Mouse (Mus musculus): ENCODE data around the gene Mrps18a. TPM values are rescaled to one million over a fixed set of nuclear protein-coding genes. Genes with fewer than 3 reads are reported as not detected.

Mrps18a gene
- total and polyA plus RNA-seq, 2 experiments from 2014 or later = 67.1 to 169 TPM

GRCm38 (mm10) chr17:46080388-46080787 lies 30.4 kb upstream of the Mrps18a start:
- ATAC-seq (no peak), DNase-seq (ENCODE audit: low spot score) (no peak)
- Histone ChIP-seq H3K27ac (no peak overlapping the region), H3K4me3 (ENCODE audit: low read length) (no peak overlapping the region), H3K9me3 (ENCODE audit: low read length) (no peaks in the 10 kb centered on the region), H3K4me2 (ENCODE audit: low read depth, low read length) (no peak overlapping the region), H3K9ac (replicated peaks; ENCODE audit: low read length) (no peak overlapping the region), H3K36me3 (ENCODE audit: insufficient read depth, low read length) (no peaks in the 10 kb centered on the region), H3K4me1 (ENCODE audit: insufficient read depth, low read length) (no peaks in the 10 kb centered on the region; the same call in 1 of the 2 replicates), H3K27me3 (ENCODE audit: insufficient read depth, low read length) (no peaks in the 10 kb centered on the region)
- WGBS = 40% methylated on average over 7 of the region's 7 CpGs
- TF ChIP-seq CTCF (IDR thresholded peaks at IDR 0.05; ENCODE audit: low read depth) = no peak

GRCm38 (mm10) chr17:46081042-46081441 lies 29.7 kb upstream of the Mrps18a start:
- 54% methylated on average over 5 of the region's 5 CpGs for WGBS
- Histone ChIP-seq H3K9ac (replicated peaks; ENCODE audit: low read length) (no peak overlapping the region), H3K4me1 (ENCODE audit: insufficient read depth, low read length) (no peaks in the 10 kb centered on the region; the same call in 1 of the 2 replicates), H3K4me3 (ENCODE audit: low read length) (no peak overlapping the region), H3K27ac (no peak overlapping the region), H3K4me2 (ENCODE audit: low read depth, low read length) (no peak overlapping the region), H3K9me3 (ENCODE audit: low read length) (no peaks in the 10 kb centered on the region), H3K36me3 (ENCODE audit: insufficient read depth, low read length) (no peaks in the 10 kb centered on the region), H3K27me3 (ENCODE audit: insufficient read depth, low read length) (no peaks in the 10 kb centered on the region)
- no peak for TF ChIP-seq CTCF (IDR thresholded peaks at IDR 0.05; ENCODE audit: low read depth)
- ATAC-seq (no peak), DNase-seq (ENCODE audit: low spot score) (no peak)

- peaks cover 4% of the 10 kb centered on the region; the same call in 1 of the 2 replicates for H3K4me1 ChIP-seq (ENCODE audit: insufficient read depth, low read length)
- no peak overlapping the region for H3K4me2 ChIP-seq (ENCODE audit: low read depth, low read length)
- no peaks in the 10 kb centered on the region for H3K36me3 ChIP-seq (ENCODE audit: insufficient read depth, low read length)
- H3K4me3 ChIP-seq (ENCODE audit: low read length) = no peak overlapping the region
- DNase-seq (ENCODE audit: low spot score) (no peak), ATAC-seq (no peak)
- H3K9me3 ChIP-seq (ENCODE audit: low read length) = no peaks in the 10 kb centered on the region
- TF ChIP-seq CTCF (IDR thresholded peaks at IDR 0.05; ENCODE audit: low read depth) = no peak
- H3K27ac ChIP-seq = no peak overlapping the region
- no peaks in the 10 kb centered on the region for H3K27me3 ChIP-seq (ENCODE audit: insufficient read depth, low read length)
- 58% methylated on average over 7 of the region's 7 CpGs for WGBS
- H3K9ac ChIP-seq (replicated peaks; ENCODE audit: low read length) = no peak overlapping the region
Observed at GRCm38 (mm10) chr17:46081657-46082056, 29.1 kb upstream of the Mrps18a start.

- 82% methylated on average over 3 of the region's 3 CpGs for WGBS
- no peak overlapping the region; the same call in 1 of the 2 replicates for H3K4me2 ChIP-seq (ENCODE audit: low read depth, low read length)
- H3K4me1 ChIP-seq (ENCODE audit: insufficient read depth, low read length) = peaks cover 4% of the 10 kb centered on the region; the same call in 1 of the 2 replicates
- no peaks in the 10 kb centered on the region for H3K36me3 ChIP-seq (ENCODE audit: insufficient read depth, low read length)
- no peaks in the 10 kb centered on the region for H3K27me3 ChIP-seq (ENCODE audit: insufficient read depth, low read length)
- H3K27ac ChIP-seq = no peak overlapping the region
- DNase-seq (ENCODE audit: low spot score) (no peak), ATAC-seq (no peak)
- no peak overlapping the region for H3K9ac ChIP-seq (replicated peaks; ENCODE audit: low read length)
- H3K4me3 ChIP-seq (ENCODE audit: low read length) = no peak overlapping the region
- TF ChIP-seq CTCF (IDR thresholded peaks at IDR 0.05; ENCODE audit: low read depth) = no peak
- no peaks in the 10 kb centered on the region for H3K9me3 ChIP-seq (ENCODE audit: low read length)
Observed at GRCm38 (mm10) chr17:46083381-46083780, 27.4 kb upstream of the Mrps18a start.

GRCm38 (mm10) chr17:46084091-46084501 lies 26.7 kb upstream of the Mrps18a start:
- no peaks in the 10 kb centered on the region for H3K27me3 ChIP-seq (ENCODE audit: insufficient read depth, low read length)
- H3K4me3 ChIP-seq (ENCODE audit: low read length) = peak overlapping the region; percentile 3; the same call in 1 of the 2 replicates
- H3K9ac ChIP-seq (replicated peaks; ENCODE audit: low read length) = 0 out of 2 replicates have a peak overlapping the region, but pooled peaks have one; percentile 0
- no peak; the same call in 1 of the 2 replicates for TF ChIP-seq CTCF (IDR thresholded peaks at IDR 0.05; ENCODE audit: low read depth)
- H3K36me3 ChIP-seq (ENCODE audit: insufficient read depth, low read length) = no peaks in the 10 kb centered on the region
- H3K4me1 ChIP-seq (ENCODE audit: insufficient read depth, low read length) = peaks cover 4% of the 10 kb centered on the region; the same call in 1 of the 2 replicates
- H3K27ac ChIP-seq = peak overlapping the region; percentile 54; the same call in 1 of the 2 replicates
- 10% methylated on average over 10 of the region's 10 CpGs for whole genome bisulfite sequencing
- DNase-seq (ENCODE audit: low spot score) (peak; percentile 94), ATAC-seq (peak; percentile 91)
- no peaks in the 10 kb centered on the region for H3K9me3 ChIP-seq (ENCODE audit: low read length)
- peak overlapping the region; percentile 44 for H3K4me2 ChIP-seq (ENCODE audit: low read depth, low read length)

GRCm38 (mm10) chr17:46086341-46086870 lies 24.4 kb upstream of the Mrps18a start:
- Histone ChIP-seq H3K4me1 (ENCODE audit: insufficient read depth, low read length) (peaks cover 4% of the 10 kb centered on the region; the same call in 1 of the 2 replicates), H3K9ac (replicated peaks; ENCODE audit: low read length) (no peak overlapping the region), H3K4me2 (ENCODE audit: low read depth, low read length) (no peak overlapping the region), H3K4me3 (ENCODE audit: low read length) (no peak overlapping the region), H3K27me3 (ENCODE audit: insufficient read depth, low read length) (no peaks in the 10 kb centered on the region), H3K9me3 (ENCODE audit: low read length) (no peaks in the 10 kb centered on the region), H3K36me3 (ENCODE audit: insufficient read depth, low read length) (no peaks in the 10 kb centered on the region), H3K27ac (no peak overlapping the region)
- 44% methylated on average over 17 of the region's 17 CpGs for WGBS
- peak; percentile 22 for TF ChIP-seq CTCF (IDR thresholded peaks at IDR 0.05; ENCODE audit: low read depth)
- no peak for ATAC-seq
- DNase-seq (ENCODE audit: low spot score) = peak; percentile 23

GRCm38 (mm10) chr17:46091351-46091750 lies 19.4 kb upstream of the Mrps18a start:
- 58% methylated on average over 1 of the region's 1 CpGs for WGBS
- ATAC-seq (no peak), DNase-seq (ENCODE audit: low spot score) (no peak)
- Histone ChIP-seq H3K4me3 (ENCODE audit: low read length) (no peak overlapping the region), H3K4me1 (ENCODE audit: insufficient read depth, low read length) (peaks cover 2% of the 10 kb centered on the region; the same call in 1 of the 2 replicates), H3K9me3 (ENCODE audit: low read length) (no peaks in the 10 kb centered on the region), H3K27me3 (ENCODE audit: insufficient read depth, low read length) (no peaks in the 10 kb centered on the region), H3K4me2 (ENCODE audit: low read depth, low read length) (no peak overlapping the region), H3K9ac (replicated peaks; ENCODE audit: low read length) (no peak overlapping the region), H3K27ac (no peak overlapping the region), H3K36me3 (ENCODE audit: insufficient read depth, low read length) (no peaks in the 10 kb centered on the region)
- no peak for TF ChIP-seq CTCF (IDR thresholded peaks at IDR 0.05; ENCODE audit: low read depth)

Measured in hindbrain, postnatal 0 days (tissue).